Mouse (Mus musculus) large intestine, adult 2 months (tissue): Measurements from ENCODE around the gene Capg. TPM values are rescaled to one million over a fixed set of nuclear protein-coding genes. Genes with fewer than 3 reads are reported as not detected.
"Not testable (repeated sequence)": the region's sequence is repeated elsewhere in the genome, so short reads cannot be mapped to it uniquely, and the experiment has no call there.

Experiments
- DNase-seq: peaks from one replicate; pipeline ENCODE4 v3.0.0-alpha.2; 2012; ENCODE audit warnings: low read depth, low spot score
- WGBS: fragments of 180-500 bp; shearing (Covaris S2); methylation state at CpG from one replicate; pipeline ENCODE4 v1.1.7; 2018; 5-methylcytosine and 5-hydroxymethylcytosine counted together
- polyA plus RNA-seq: library from polyadenylated mRNA; depleted of rRNA; stranded (reverse); fragments of >200 nt; gene quantifications from 2 replicates; pipeline ENCODE4 v1.2.3, GENCODE M21; 2012

Capg gene
- polyA plus RNA-seq, 1 experiment: 38.0 TPM

DNA sequence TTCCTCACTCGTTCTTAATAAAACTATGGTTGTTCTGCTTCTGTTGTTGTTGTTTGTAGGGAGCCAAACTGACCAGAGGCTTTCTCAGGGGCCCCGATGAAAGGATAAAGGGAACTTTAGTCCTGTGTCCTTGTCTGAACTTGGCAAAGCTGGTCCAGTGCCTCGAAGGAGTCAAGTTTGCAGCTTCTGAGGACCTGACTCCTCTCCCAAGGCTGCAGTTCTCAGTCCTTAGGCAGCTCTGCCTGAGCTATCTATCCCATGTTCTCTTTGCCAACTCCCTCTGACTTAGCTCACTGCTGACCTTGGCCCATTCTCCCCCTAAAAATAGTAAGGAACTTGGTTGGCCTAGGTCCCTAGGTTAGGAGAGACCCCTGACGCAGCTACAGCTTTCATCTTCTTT, 17.1 kb upstream of the Capg start:
- WGBS: 80% methylated on average over 4 of the region's 4 CpGs
- DNase-seq: no peak

- DNase-seq: peak; percentile 84
These were observed 15.6 kb upstream of the Capg start for GRCm38 (mm10) chr6:72528410-72529151.

GRCm38 (mm10) chr6:72532580-72532979, 11.6 kb upstream of the Capg start:
- DNase-seq: no peak

More at GRCm38 (mm10) chr6:72528410-72529151, 15.6 kb upstream of the Capg start:
- 38% methylated on average over 10 of the region's 10 CpGs for WGBS

GRCm38 (mm10) chr6:72533555-72533954, 10.6 kb upstream of the Capg start:
- DNase-seq: not testable (repeated sequence)
- 23% methylated on average over 1 of the region's 1 CpGs for WGBS

More at GRCm38 (mm10) chr6:72532580-72532979, 11.6 kb upstream of the Capg start:
- WGBS: 91% methylated on average over 4 of the region's 4 CpGs

- WGBS: 39% methylated on average over 9 of the region's 9 CpGs
- no peak for DNase-seq
These were observed 10.0 kb upstream of the Capg start for GRCm38 (mm10) chr6:72534035-72534809.

DNA sequence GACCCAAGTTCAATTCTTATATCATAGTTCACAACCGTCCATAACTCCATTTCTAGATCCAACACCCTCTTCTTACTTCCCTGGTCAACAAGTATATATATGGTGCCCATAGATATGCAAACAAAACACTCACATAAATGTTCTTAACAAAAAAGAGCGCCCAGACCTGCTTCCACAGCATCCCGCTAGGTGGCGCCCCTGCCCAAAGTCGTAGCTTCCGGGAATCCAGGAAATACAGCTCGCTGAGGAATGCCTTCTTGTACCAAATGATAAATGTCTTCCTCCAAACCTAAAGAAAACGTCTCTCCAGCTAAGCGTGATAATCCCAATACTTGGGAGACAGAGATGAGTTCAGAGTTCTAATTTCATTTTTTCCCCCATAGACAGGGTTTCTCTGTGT, 9.0 kb upstream of the Capg start:
- DNase-seq: no peak
- WGBS: 4% methylated on average over 9 of the region's 9 CpGs

DNA sequence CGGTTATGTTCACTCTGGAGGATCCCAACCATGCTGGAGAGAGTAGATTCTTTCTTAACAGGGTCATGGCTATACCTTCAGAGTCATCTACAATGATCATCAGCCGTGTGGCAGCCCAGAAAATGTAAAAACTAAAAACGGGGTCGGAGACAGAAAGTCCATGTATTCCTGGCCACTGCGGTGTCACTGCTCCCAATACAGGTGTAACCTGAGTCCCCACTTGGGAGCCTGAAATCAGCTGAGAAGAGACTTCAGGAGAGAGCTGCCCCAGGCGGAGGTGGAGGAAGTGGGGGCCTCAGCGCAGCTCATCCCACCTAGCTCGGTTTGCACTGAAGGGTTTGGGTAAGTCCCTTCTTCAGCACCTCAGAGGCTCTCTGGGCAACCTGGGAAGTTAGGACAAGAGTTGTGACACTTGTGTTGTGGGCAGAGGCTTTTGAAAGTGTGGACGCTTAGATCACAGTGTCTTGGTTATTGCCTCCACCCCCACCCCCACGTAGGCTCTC, 6.1 kb upstream of the Capg start:
- no peak for DNase-seq
- WGBS: 53% methylated on average over 10 of the region's 10 CpGs

GRCm38 (mm10) chr6:72538562-72539031, 5.6 kb upstream of the Capg start:
- WGBS: 2% methylated on average over 16 of the region's 16 CpGs
- DNase-seq: peak; percentile 97

GRCm38 (mm10) chr6:72543265-72543850, 833 bp upstream of the Capg start:
- no peak for DNase-seq
- WGBS: 52% methylated on average over 12 of the region's 12 CpGs

DNA sequence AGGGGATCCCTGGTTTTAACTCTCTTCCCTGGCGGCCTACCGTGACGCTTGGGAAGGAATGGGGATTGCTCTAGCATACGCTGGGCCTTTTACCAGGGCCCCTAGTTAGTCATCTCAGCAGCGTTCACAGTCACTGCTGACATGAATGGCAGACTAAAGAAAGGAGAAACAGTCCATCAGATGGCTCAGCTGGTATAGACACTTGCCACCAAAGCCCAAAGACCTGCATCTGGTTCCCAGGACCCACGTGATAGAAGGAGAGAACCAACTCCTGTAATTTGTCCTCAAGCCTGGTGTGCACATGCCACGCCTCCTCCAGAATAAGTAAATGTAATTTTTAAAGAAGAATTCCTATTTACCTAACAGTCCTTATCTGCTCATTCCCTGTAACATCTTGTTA, 1.2 kb downstream of the Capg start:
- 82% methylated on average over 7 of the region's 7 CpGs for WGBS
- DNase-seq: no peak

GRCm38 (mm10) chr6:72547121-72547520, 2.9 kb downstream of the Capg start:
- DNase-seq: no peak
- 96% methylated on average over 2 of the region's 2 CpGs for WGBS

DNA sequence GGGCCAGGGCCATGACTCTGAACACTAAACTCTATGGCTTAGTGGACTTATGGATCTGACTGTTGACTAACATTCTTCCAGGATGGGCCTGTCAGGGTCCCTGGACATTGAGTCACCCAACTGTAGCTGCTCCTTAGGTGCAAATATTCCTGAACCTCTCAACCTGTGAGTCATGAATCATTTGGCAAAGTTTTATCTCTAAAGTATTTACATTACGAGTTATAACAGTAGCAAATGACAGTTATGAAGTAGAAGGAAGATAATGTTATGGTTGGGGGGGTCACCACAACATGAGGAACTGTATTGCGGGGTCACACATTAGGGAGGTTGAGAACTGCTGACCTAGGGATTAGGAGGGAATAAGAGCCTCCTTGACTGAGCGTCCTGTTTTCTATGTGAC, 3.7 kb downstream of the Capg start:
- 39% methylated on average over 3 of the region's 3 CpGs for WGBS
- no peak for DNase-seq

- 19% methylated on average over 9 of the region's 9 CpGs for WGBS
- no peak for DNase-seq
These were observed 4.9 kb downstream of the Capg start for GRCm38 (mm10) chr6:72549041-72549580.

- WGBS: 55% methylated on average over 6 of the region's 6 CpGs
- no peak for DNase-seq
These were observed 5.8 kb downstream of the Capg start for GRCm38 (mm10) chr6:72550025-72550424.

GRCm38 (mm10) chr6:72550503-72551100, 6.4 kb downstream of the Capg start:
- WGBS: 70% methylated on average over 10 of the region's 10 CpGs
- no peak for DNase-seq

DNA sequence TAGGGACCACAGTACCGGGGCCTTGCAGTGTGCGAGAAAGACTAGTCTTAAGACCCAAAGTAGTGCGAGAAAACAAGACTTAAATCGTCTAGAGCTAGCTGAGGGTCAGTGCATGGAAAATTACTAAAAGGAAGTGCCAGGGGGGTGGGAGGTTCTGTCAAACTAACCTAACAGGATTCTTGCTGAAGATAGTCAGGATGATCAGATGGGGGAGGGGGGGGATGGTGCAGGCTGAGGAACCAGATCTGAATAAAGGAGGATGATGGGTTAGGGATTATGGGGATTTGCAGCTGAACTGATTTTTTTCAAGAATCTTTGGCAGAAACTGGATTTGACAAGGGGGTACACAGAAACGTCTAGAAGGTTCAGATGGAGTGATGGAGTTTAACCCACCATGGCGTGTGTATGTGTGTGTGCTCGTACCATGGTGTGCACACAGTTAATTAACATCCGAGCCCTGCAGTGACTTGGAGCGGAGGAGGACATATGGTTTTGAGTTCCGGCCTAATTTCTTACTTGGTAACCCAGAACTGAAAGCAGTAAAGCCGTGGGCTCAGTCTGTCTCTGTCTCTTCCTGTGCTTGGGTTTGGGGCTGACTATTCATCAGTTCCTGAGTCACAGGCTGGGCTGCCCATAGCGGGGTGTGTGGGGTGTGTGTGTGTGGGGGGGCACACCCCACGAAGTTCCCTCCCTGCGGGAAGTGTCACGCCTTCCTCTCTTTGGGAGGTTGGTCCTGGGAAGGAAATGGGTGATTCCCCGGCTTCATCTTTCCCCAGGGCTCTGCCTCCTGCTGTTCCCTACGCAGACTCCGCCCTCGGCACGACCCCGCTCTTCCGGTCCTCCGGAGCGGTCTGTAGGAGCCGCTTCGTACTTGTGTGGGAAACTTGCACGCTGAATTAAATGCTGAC, 8.2 kb downstream of the Capg start:
- WGBS: 16% methylated on average over 27 of the region's 27 CpGs
- DNase-seq: no peak

GRCm38 (mm10) chr6:72553079-72553412, 8.9 kb downstream of the Capg start:
- no peak for DNase-seq
- 2% methylated on average over 8 of the region's 8 CpGs for WGBS

- 85% methylated on average over 8 of the region's 8 CpGs for WGBS
- DNase-seq: no peak
These were observed 16.6 kb downstream of the Capg start for GRCm38 (mm10) chr6:72560801-72561200.

- no peak for DNase-seq
- 79% methylated on average over 6 of the region's 6 CpGs for WGBS
These were observed 18.3 kb downstream of the Capg start for GRCm38 (mm10) chr6:72562486-72562885.
